Mouse (Mus musculus): ENCODE measurements around the gene Gm17660.

DNA sequence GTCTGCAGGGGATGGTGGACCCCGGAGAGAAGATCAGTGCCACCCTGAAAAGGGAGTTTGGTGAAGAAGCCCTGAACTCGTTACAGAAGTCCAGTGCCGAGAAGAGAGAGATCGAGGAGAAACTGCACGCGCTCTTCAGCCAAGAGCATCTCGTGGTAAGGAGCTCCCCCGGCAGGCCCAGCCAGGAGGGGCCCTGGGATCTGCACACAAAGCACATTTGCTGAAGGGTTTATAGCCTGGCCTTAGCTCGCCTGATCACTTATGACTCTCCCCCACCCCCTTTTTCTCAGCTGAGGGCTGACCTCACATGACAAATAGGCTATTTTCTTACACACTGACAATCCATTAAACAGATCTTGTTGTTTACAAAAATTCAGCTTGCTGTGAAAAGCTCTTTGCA is 17.8 kb downstream of the Gm17660 start:
- no peak for TF ChIP-seq GATA1 (IDR thresholded peaks at IDR 0.05; ENCODE audit: borderline replicate concordance, low read length)
- TF ChIP-seq FLI1 (IDR thresholded peaks at IDR 0.05; ENCODE audit: low read length) = no peak

Measured in megakaryocyte, embryonic 14.5 days (primary cell).